Mouse (Mus musculus) small intestine, adult 2 months (tissue): ENCODE measurements at regions not wholly inside any gene's neighbourhood (a gene's known extent, or its start where the extent isn't known, plus 50 kb on each side); places are given as distances from the start of the nearest gene placed in this dataset.
"Not testable (repeated sequence)": the region's sequence is repeated elsewhere in the genome, so short reads cannot be mapped to it uniquely, and the experiment has no call there.

Experiments
- H3K27ac ChIP-seq: fragments of 200-500 bp; 2 replicates; pipeline ENCODE4 v1.5.1; 2012; ENCODE audit warnings: low read depth, low read length, control low read depth, inconsistent platforms; ENCODE audit not compliant: insufficient read depth
- H3K27me3 ChIP-seq: fragments of 200-500 bp; 2 replicates; pipeline ENCODE4 v1.6.1; 2012; ENCODE audit warnings: mild to moderate bottlenecking, moderate library complexity, low read length, inconsistent platforms; ENCODE audit not compliant: control insufficient read depth, insufficient read depth
- H3K36me3 ChIP-seq: fragments of 200-500 bp; 2 replicates; pipeline ENCODE4 v1.6.1; 2012; ENCODE audit warnings: mild to moderate bottlenecking, low read length, control low read depth, inconsistent platforms; ENCODE audit not compliant: control insufficient read depth, insufficient read depth
- H3K4me1 ChIP-seq: fragments of 200-500 bp; 2 replicates; pipeline ENCODE4 v1.6.1; 2012; ENCODE audit warnings: low read length, inconsistent platforms, mixed read lengths; ENCODE audit not compliant: control insufficient read depth, insufficient read depth, insufficient read length
- H3K4me3 ChIP-seq: fragments of 200-500 bp; 2 replicates; pipeline ENCODE4 v1.5.1; 2012; ENCODE audit warnings: low read depth, mild to moderate bottlenecking, control low read depth, inconsistent platforms, low read length, moderate library complexity
- CTCF ChIP-seq: fragments of 200-500 bp; IDR thresholded peaks from 2 replicates; pipeline ENCODE4 v1.5.1; 2012; ENCODE audit warnings: low read depth, mild to moderate bottlenecking, control low read depth, inconsistent platforms, low read length, moderate library complexity, mixed read lengths; ENCODE audit not compliant: insufficient replicate concordance, insufficient read length; ENCODE audit errors: extremely low read depth
- POLR2A ChIP-seq: fragments of 200-500 bp; IDR thresholded peaks from 2 replicates; pipeline ENCODE4 v1.6.1; 2012; ENCODE audit warnings: low read depth, mild to moderate bottlenecking, control low read depth, inconsistent platforms, low read length, moderate library complexity
- WGBS: fragments of 180-500 bp; shearing (Covaris S2); methylation state at CpG from one replicate; pipeline ENCODE4 v1.1.7; 2018; 5-methylcytosine and 5-hydroxymethylcytosine counted together

DNA sequence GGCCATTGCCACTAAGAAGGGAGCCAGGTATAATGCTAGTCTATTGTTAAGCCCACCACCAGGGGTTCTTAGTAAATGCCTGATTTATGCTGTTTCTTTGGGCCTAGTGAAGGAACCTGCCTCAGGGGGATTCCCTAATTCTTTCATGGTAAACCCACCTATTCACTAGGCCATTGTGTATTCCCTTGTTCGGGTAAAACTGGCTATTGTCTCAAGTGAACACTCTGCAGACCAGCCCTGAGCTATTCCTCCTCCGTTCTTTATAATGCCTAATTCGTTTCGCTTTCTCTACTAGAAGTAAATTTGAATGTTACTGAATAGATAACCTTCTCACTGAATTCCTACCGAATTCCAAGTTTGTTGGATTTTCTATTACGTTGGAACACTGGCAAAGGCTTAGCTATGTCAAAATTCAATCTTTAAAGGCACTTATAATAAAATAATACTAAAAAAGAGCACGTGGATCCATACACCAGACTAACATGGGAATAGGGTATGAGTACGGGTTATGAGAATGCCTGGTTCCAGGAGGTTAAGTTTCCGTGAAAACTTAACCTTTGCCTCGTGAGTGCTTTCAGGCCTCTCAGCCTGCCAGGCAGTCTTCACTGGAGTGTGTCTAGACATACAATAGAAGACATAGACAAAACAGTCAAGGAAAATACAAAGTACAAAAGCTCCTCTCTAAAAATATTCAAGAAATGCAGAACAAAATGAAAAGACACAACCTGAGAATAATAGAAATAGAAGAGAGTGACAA, 536.8 kb upstream of the Cntn5 start:
- H3K27ac ChIP-seq, H3K4me1 ChIP-seq, H3K27me3 ChIP-seq, H3K36me3 ChIP-seq, H3K4me3 ChIP-seq: not testable (repeated sequence)
- WGBS: 76% methylated on average over 10 of the region's 10 CpGs

DNA sequence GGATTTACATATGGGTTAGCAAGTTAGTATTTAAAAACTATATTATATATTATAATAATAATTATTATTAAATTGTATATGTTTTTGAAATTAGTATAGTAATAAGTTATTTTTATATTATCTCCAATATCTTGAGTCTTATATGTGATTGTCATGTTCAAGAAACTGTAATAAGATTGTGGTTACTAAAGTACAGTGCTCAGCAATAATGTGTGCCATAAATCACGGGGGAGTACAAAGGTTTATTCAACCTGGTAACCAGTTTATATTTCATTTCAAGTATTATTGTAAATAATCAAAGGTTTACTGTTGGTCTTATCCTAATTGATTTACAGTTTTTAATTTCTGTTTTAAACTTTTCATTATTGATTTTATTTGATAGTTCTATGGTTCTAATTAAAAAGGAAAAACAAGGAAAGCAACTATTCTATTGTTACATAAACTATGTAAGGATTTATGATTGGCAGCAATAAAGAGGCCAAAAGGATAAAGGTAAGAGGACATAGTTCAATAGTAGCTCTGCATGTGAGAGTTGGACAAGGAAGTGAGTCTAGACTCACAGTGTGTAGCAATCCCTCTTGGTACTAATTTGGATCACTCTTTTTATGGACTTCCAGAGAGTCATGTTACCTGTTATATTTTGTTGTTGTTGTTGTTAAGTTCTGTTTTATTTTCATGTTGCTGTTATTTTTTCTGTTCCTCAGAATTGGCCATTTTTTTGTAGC, 532.0 kb upstream of the Cntn5 start:
- 16% methylated on average over 1 of the region's 1 CpGs for WGBS
- H3K36me3 ChIP-seq: no peaks in the 10 kb centered on the region
- no peak for TF ChIP-seq CTCF
- TF ChIP-seq POLR2A: no peak

DNA sequence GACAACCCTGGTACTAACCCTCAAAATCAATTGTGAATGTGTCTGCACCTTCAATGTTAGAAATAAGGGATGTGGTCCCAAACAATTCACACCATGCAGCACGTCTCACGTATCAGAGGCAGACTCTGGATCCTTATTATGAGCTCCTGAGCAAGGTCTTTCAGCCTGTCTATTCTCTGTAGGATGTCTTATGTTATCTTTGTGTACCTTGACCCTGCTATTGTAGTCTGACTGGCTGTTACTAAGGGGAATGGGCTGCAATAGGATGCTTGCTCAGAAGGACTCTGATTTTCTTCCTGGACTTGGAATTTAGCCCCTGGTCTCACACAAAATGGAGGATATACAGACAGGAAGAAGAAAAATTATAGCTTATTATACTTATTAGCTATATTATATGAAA, 531.4 kb upstream of the Cntn5 start:
- 45% methylated on average over 2 of the region's 2 CpGs for WGBS
- Histone ChIP-seq H3K4me1 (peaks cover 6% of the 10 kb centered on the region; the same call in 1 of the 2 replicates), H3K27me3 (no peaks in the 10 kb centered on the region), H3K4me3 (no peak overlapping the region), H3K36me3 (no peaks in the 10 kb centered on the region), H3K27ac (no peak overlapping the region)
- TF ChIP-seq POLR2A: no peak
- TF ChIP-seq CTCF: no peak

More for the DNA sequence above, 532.0 kb upstream of the Cntn5 start:
- H3K27me3 ChIP-seq: no peaks in the 10 kb centered on the region
- H3K4me1 ChIP-seq: peaks cover 6% of the 10 kb centered on the region; the same call in 1 of the 2 replicates
- H3K4me3 ChIP-seq: no peak overlapping the region
- no peak overlapping the region for H3K27ac ChIP-seq

DNA sequence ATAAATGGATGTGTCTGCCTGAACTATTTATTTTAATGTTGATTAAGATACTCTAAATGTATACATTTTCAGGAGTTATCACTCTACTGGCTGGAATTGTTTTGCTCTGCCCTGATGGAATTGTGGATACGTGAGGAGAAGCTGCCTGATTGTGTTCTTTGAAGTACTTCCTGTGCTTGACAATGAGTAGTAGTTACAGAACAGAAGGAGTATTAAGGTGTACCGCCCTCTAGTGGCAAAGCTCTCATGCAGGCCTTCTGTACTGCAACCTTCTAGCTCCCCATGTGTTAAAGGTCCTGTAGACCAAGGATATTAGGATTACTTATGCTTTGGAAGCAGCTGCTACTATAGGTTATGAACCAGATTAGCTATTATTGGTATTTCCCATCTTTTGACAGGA, 530.4 kb upstream of the Cntn5 start:
- TF ChIP-seq POLR2A (no peak), CTCF (no peak)
- Histone ChIP-seq H3K27ac (peak overlapping the region; percentile 63), H3K4me1 (peaks cover 6% of the 10 kb centered on the region; the same call in 1 of the 2 replicates), H3K4me3 (no peak overlapping the region), H3K36me3 (no peaks in the 10 kb centered on the region), H3K27me3 (no peaks in the 10 kb centered on the region)
- 29% methylated on average over 2 of the region's 2 CpGs for WGBS

DNA sequence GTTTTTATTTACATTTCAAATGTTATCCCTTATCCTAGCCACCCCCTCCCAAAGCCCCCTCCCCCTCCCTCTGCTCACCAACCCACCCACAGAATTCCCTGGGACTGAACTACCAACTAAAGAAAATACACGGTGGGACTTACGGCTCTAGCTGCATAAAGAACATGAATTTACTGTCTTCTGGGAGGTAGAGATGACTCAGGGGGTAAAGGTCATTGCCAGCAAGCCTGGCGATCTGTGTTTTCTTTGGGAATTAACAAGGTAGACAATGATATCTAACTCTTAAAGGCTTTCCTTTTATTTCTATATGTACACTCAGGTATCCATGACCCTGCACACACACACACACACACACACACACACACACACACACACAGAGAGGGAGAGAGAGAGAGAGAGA, 521.9 kb upstream of the Cntn5 start:
- H3K36me3 ChIP-seq: no peaks in the 10 kb centered on the region
- no peak for TF ChIP-seq CTCF
- no peaks in the 10 kb centered on the region for H3K4me1 ChIP-seq
- WGBS: 25% methylated on average over 3 of the region's 3 CpGs
- 0 out of 2 replicates have a peak overlapping the region, but pooled peaks have one; percentile 35 for H3K27ac ChIP-seq
- no peaks in the 10 kb centered on the region for H3K27me3 ChIP-seq
- no peak overlapping the region for H3K4me3 ChIP-seq

DNA sequence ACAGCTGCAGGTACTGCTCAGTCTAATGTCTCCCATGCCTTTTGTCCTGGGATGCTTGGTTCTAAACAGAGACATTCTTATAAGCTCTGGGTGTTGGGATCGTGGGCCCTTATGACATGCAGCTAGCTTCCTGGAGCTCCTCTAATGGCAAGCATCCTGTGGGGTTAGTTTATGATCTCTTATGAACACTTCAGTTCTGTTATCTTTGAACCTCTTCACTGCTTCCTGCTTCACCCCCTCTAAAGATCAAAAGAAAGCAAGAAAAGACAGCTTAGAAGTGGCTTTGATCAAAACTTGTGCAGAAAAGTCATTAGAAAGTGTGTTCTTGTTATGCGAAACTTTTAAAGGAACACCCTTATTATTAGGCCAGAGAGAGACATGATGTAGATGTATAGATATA, 492.3 kb upstream of the Cntn5 start:
- no peaks in the 10 kb centered on the region for H3K36me3 ChIP-seq
- TF ChIP-seq CTCF (no peak), POLR2A (no peak)
- WGBS: 73% methylated on average over 2 of the region's 2 CpGs

DNA sequence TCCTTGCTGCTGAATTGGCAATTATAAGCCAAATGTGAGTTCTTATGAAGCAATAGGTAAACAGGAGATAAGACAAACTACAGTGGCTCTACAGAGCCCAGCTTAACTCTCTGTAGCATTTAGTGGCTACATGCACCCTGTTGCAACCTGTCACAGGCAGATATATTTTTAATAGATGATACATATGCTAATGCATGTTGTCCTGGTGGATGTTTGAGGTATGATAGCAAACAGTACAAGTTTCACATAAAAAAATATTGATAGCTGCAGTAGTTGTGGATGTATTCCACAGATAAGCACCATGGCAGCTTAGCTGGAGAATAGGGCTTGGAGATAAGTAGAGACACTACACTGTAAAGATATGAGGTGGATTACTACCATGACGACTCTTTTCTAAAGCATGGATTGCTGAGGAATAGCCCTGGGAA, 477.1 kb upstream of the Cntn5 start:
- no peaks in the 10 kb centered on the region for H3K27me3 ChIP-seq
- no peaks in the 10 kb centered on the region for H3K36me3 ChIP-seq
- H3K27ac ChIP-seq: no peak overlapping the region
- no peaks in the 10 kb centered on the region for H3K4me1 ChIP-seq
- TF ChIP-seq CTCF: no peak
- TF ChIP-seq POLR2A: no peak
- no peak overlapping the region for H3K4me3 ChIP-seq
- WGBS: 30% methylated on average over 1 of the region's 1 CpGs

More for the DNA sequence above, 492.3 kb upstream of the Cntn5 start:
- Histone ChIP-seq H3K27ac (no peak overlapping the region), H3K4me3 (no peak overlapping the region), H3K4me1 (no peaks in the 10 kb centered on the region), H3K27me3 (no peaks in the 10 kb centered on the region)

DNA sequence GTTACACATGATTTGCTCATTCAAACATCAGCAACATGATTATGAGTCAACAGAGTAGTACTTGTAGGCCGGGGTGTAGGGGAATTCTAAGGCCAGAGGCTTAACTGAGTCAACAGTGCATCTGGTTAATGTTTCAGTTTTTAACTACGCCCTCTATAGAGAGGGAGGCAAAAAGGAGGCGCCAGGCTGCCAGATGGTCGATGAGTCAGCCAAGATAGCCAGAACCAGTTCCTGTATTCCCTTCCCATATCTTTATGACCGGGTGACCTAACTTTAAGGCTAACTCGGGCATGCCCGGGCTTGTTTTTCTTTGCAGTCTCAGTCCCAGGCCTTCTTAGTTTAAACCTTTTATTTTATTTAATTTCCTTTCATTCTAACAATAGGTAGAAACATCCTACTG, 476.0 kb upstream of the Cntn5 start:
- Histone ChIP-seq H3K4me3 (no peak overlapping the region), H3K27me3 (no peaks in the 10 kb centered on the region), H3K27ac (no peak overlapping the region), H3K36me3 (no peaks in the 10 kb centered on the region), H3K4me1 (no peaks in the 10 kb centered on the region)
- TF ChIP-seq POLR2A (no peak), CTCF (no peak)
- 34% methylated on average over 7 of the region's 7 CpGs for WGBS
